19 mouse cellular contexts compared by ENCODE assay signal in genomic region chr1:68873635-68874020, GRCm38 (mm10).
DNase-seq lines count a peak whose midpoint lies in the region; ATAC-seq and TF ChIP-seq lines count a peak whose summit lies in the region.
"Had no signal": no experiment of that assay in that cellular context is flagged by ENCODE, and none has a peak within 500 bp of the region (broad histone marks: within the 10 kb centered on the region; RNA-seq: fewer than 3 reads in every experiment).

No protein-coding gene starts in this region.

- H3K4me1 ChIP-seq in forebrain, embryonic 14.5 days (ENCODE audit: control insufficient read depth, insufficient read depth, low read length): 0 out of 2 replicates have a peak, but pooled peaks cover 5% of the 10 kb centered on the region
- peaks cover 16% of the 10 kb centered on the region; the same call in 1 of the 2 replicates for H3K4me1 ChIP-seq in forebrain, embryonic 12.5 days
- H3K4me1 ChIP-seq in hindbrain, postnatal 0 days (ENCODE audit: insufficient read depth, low read length): no peaks in the 10 kb centered on the region
- 0 out of 2 replicates have a peak, but pooled peaks cover 4% of the 10 kb centered on the region for H3K4me1 ChIP-seq in hindbrain, embryonic 14.5 days (replicated peaks; ENCODE audit: control insufficient read depth, insufficient read depth, low read length)
- H3K4me1 ChIP-seq in midbrain, embryonic 15.5 days: peaks cover 6% of the 10 kb centered on the region; the same call in 1 of the 2 replicates
- H3K4me1 ChIP-seq in midbrain, embryonic 10.5 days: peaks cover 32% of the 10 kb centered on the region
- H3K4me1 ChIP-seq in forebrain, embryonic 16.5 days (replicated peaks; ENCODE audit: control insufficient read depth, insufficient read depth, low read length): no peaks in the 10 kb centered on the region; the same call in 1 of the 2 replicates
- H3K4me1 ChIP-seq: embryonic facial prominence, embryonic 13.5 days; heart, embryonic 15.5 days had no signal

- no peaks in the 10 kb centered on the region for H3K36me3 ChIP-seq in forebrain, embryonic 14.5 days (ENCODE audit: control insufficient read depth, insufficient read depth, low read length)
- no peaks in the 10 kb centered on the region for H3K36me3 ChIP-seq in forebrain, embryonic 12.5 days (replicated peaks)
- H3K36me3 ChIP-seq in hindbrain, postnatal 0 days (ENCODE audit: insufficient read depth, low read length): no peaks in the 10 kb centered on the region
- no peaks in the 10 kb centered on the region for H3K36me3 ChIP-seq in hindbrain, embryonic 14.5 days (replicated peaks; ENCODE audit: control insufficient read depth, insufficient read depth)
- no peaks in the 10 kb centered on the region for H3K36me3 ChIP-seq in midbrain, embryonic 15.5 days (replicated peaks)
- no peaks in the 10 kb centered on the region for H3K36me3 ChIP-seq in midbrain, embryonic 10.5 days
- H3K36me3 ChIP-seq in forebrain, embryonic 16.5 days (ENCODE audit: control insufficient read depth, insufficient read depth): no peaks in the 10 kb centered on the region
- H3K36me3 ChIP-seq: embryonic facial prominence, embryonic 13.5 days; heart, embryonic 15.5 days had no signal

- no peaks in the 10 kb centered on the region for H3K27me3 ChIP-seq in forebrain, embryonic 14.5 days (replicated peaks; ENCODE audit: control insufficient read depth, insufficient read depth, low read length)
- peaks cover 21% of the 10 kb centered on the region for H3K27me3 ChIP-seq in forebrain, embryonic 12.5 days
- no peaks in the 10 kb centered on the region for H3K27me3 ChIP-seq in hindbrain, postnatal 0 days (ENCODE audit: insufficient read depth, low read length)
- H3K27me3 ChIP-seq in hindbrain, embryonic 14.5 days (ENCODE audit: control insufficient read depth, insufficient read depth, low read length): no peaks in the 10 kb centered on the region
- H3K27me3 ChIP-seq in midbrain, embryonic 15.5 days (replicated peaks): no peaks in the 10 kb centered on the region
- no peaks in the 10 kb centered on the region for H3K27me3 ChIP-seq in midbrain, embryonic 10.5 days (ENCODE audit: low read depth, poor library complexity, severe bottlenecking)
- peaks cover 14% of the 10 kb centered on the region for H3K27me3 ChIP-seq in forebrain, embryonic 16.5 days (replicated peaks; ENCODE audit: control insufficient read depth, insufficient read depth, low read length)
- H3K27me3 ChIP-seq: CH12.LX; embryonic facial prominence, embryonic 13.5 days; heart, embryonic 15.5 days; Patski had no signal

- DNase-seq in forebrain, embryonic 14.5 days (ENCODE audit: low spot score): peak; percentile 51
- no peak for DNase-seq in hindbrain, postnatal 0 days (ENCODE audit: low spot score)
- DNase-seq in hindbrain, embryonic 14.5 days (ENCODE audit: low spot score): no peak
- DNase-seq in midbrain, embryonic 10.5 days (ENCODE audit: low spot score): no peak
- no peak for DNase-seq in cerebellum, postnatal 36 days
- DNase-seq: adrenal gland, postnatal 14 days; gastrocnemius, postnatal 14 days; heart, adult 2 months; heart, postnatal 14 days had no signal

- no peak overlapping the region for H3K9ac ChIP-seq in forebrain, embryonic 14.5 days (ENCODE audit: low read length)
- no peak overlapping the region for H3K9ac ChIP-seq in forebrain, embryonic 12.5 days
- no peak overlapping the region for H3K9ac ChIP-seq in hindbrain, postnatal 0 days (replicated peaks; ENCODE audit: low read length)
- no peak overlapping the region for H3K9ac ChIP-seq in hindbrain, embryonic 14.5 days
- no peak overlapping the region for H3K9ac ChIP-seq in midbrain, embryonic 15.5 days
- H3K9ac ChIP-seq in forebrain, embryonic 16.5 days (replicated peaks; ENCODE audit: low read depth, low read length): no peak overlapping the region
- H3K9ac ChIP-seq: embryonic facial prominence, embryonic 13.5 days; heart, embryonic 15.5 days had no signal

- 27% methylated on average over 1 of the region's 1 CpGs for WGBS in forebrain, embryonic 14.5 days
- 38% methylated on average over 1 of the region's 1 CpGs for WGBS in forebrain, embryonic 12.5 days
- 20% methylated on average over 1 of the region's 1 CpGs for WGBS in hindbrain, postnatal 0 days
- 22% methylated on average over 1 of the region's 1 CpGs for WGBS in hindbrain, embryonic 14.5 days
- 17% methylated on average over 1 of the region's 1 CpGs for WGBS in midbrain, embryonic 15.5 days
- WGBS in midbrain, embryonic 10.5 days: 80% methylated on average over 1 of the region's 1 CpGs
- WGBS in forebrain, embryonic 16.5 days: 2% methylated on average over 1 of the region's 1 CpGs

- no peak overlapping the region for H3K27ac ChIP-seq in forebrain, embryonic 14.5 days (ENCODE audit: low read depth, low read length)
- no peak overlapping the region for H3K27ac ChIP-seq in forebrain, embryonic 12.5 days
- H3K27ac ChIP-seq in hindbrain, postnatal 0 days: no peak overlapping the region
- no peak overlapping the region for H3K27ac ChIP-seq in hindbrain, embryonic 14.5 days
- no peak overlapping the region for H3K27ac ChIP-seq in midbrain, embryonic 15.5 days
- no peak overlapping the region for H3K27ac ChIP-seq in midbrain, embryonic 10.5 days (replicated peaks)
- no peak overlapping the region for H3K27ac ChIP-seq in forebrain, embryonic 16.5 days (ENCODE audit: low read length)
- H3K27ac ChIP-seq: embryonic facial prominence, embryonic 13.5 days; heart, adult 2 months; heart, embryonic 15.5 days had no signal

- no peaks in the 10 kb centered on the region for H3K9me3 ChIP-seq in forebrain, embryonic 14.5 days (replicated peaks; ENCODE audit: control insufficient read depth, low read length)
- H3K9me3 ChIP-seq in forebrain, embryonic 12.5 days: 0 out of 2 replicates have a peak, but pooled peaks cover 5% of the 10 kb centered on the region
- no peaks in the 10 kb centered on the region for H3K9me3 ChIP-seq in hindbrain, postnatal 0 days (ENCODE audit: low read length)
- H3K9me3 ChIP-seq in hindbrain, embryonic 14.5 days (ENCODE audit: control insufficient read depth, low read length): no peaks in the 10 kb centered on the region
- H3K9me3 ChIP-seq in midbrain, embryonic 15.5 days: no peaks in the 10 kb centered on the region
- H3K9me3 ChIP-seq in midbrain, embryonic 10.5 days (replicated peaks): no peaks in the 10 kb centered on the region
- no peaks in the 10 kb centered on the region for H3K9me3 ChIP-seq in forebrain, embryonic 16.5 days (ENCODE audit: control insufficient read depth, low read length)
- H3K9me3 ChIP-seq: embryonic facial prominence, embryonic 13.5 days; heart, embryonic 15.5 days had no signal

- no peak overlapping the region for H3K4me2 ChIP-seq in forebrain, embryonic 14.5 days (ENCODE audit: low read length)
- H3K4me2 ChIP-seq in forebrain, embryonic 12.5 days: no peak overlapping the region
- no peak overlapping the region for H3K4me2 ChIP-seq in hindbrain, postnatal 0 days (ENCODE audit: low read depth, low read length)
- H3K4me2 ChIP-seq in hindbrain, embryonic 14.5 days (replicated peaks): no peak overlapping the region
- H3K4me2 ChIP-seq in midbrain, embryonic 15.5 days: no peak overlapping the region
- H3K4me2 ChIP-seq in forebrain, embryonic 16.5 days (ENCODE audit: low read length): no peak overlapping the region
- H3K4me2 ChIP-seq: embryonic facial prominence, embryonic 13.5 days; heart, embryonic 11.5 days; heart, embryonic 15.5 days had no signal

- no peak overlapping the region for H3K4me3 ChIP-seq in forebrain, embryonic 14.5 days (ENCODE audit: low read depth, low read length)
- no peak overlapping the region for H3K4me3 ChIP-seq in forebrain, embryonic 12.5 days (replicated peaks)
- no peak overlapping the region for H3K4me3 ChIP-seq in hindbrain, postnatal 0 days (ENCODE audit: low read length)
- H3K4me3 ChIP-seq in hindbrain, embryonic 14.5 days (replicated peaks; ENCODE audit: low read length): no peak overlapping the region
- H3K4me3 ChIP-seq in midbrain, embryonic 15.5 days: no peak overlapping the region
- H3K4me3 ChIP-seq in midbrain, embryonic 10.5 days: no peak overlapping the region
- H3K4me3 ChIP-seq in forebrain, embryonic 16.5 days (replicated peaks; ENCODE audit: low read length): no peak overlapping the region
- H3K4me3 ChIP-seq: embryonic facial prominence, embryonic 13.5 days; heart, adult 2 months; heart, embryonic 15.5 days had no signal

- no peak for TF ChIP-seq CTCF in hindbrain, postnatal 0 days (IDR thresholded peaks at IDR 0.05; ENCODE audit: low read depth)

- ATAC-seq in forebrain, embryonic 14.5 days: peak; percentile 44; the same call in 1 of the 2 replicates
- ATAC-seq in forebrain, embryonic 12.5 days (ENCODE audit: low FRiP score): no peak
- 0 out of 2 replicates have a peak, but pooled peaks have one; percentile 10 for ATAC-seq in hindbrain, postnatal 0 days
- no peak for ATAC-seq in hindbrain, embryonic 14.5 days (ENCODE audit: low FRiP score)
- ATAC-seq in midbrain, embryonic 15.5 days (replicated peaks): 0 out of 2 replicates have a peak, but pooled peaks have one; percentile 9
- ATAC-seq in forebrain, embryonic 16.5 days: peak; percentile 81
- ATAC-seq: activated CD4-positive, CD25-positive, alpha-beta regulatory T cell, adult 4 months; intestine, embryonic 16.5 days; Patski had no signal

Comparison
In these comparisons a context has a peak if more than half of its experiments do, and no peak if none do; other contexts are left out.
1. ATAC-seq: peak in forebrain, embryonic 14.5 days (single experiment), hindbrain, postnatal 0 days (single experiment), midbrain, embryonic 15.5 days (single experiment) and forebrain, embryonic 16.5 days (single experiment); none in forebrain, embryonic 12.5 days (single experiment) and hindbrain, embryonic 14.5 days (single experiment).